Mouse (Mus musculus): Measurements from ENCODE around the gene Eaf2.
"Not testable (repeated sequence)": the region's sequence is repeated elsewhere in the genome, so short reads cannot be mapped to it uniquely, and the experiment has no call there.

Gene Eaf2

GRCm38 (mm10) chr16:36846894-36847293, 27.9 kb downstream of the Eaf2 start:
- not testable (repeated sequence) for DNase-seq (ENCODE audit: low read depth, low spot score)

GRCm38 (mm10) chr16:36828820-36829219, 46.0 kb downstream of the Eaf2 start:
- no peak for DNase-seq (ENCODE audit: low read depth, low spot score)

- DNase-seq (ENCODE audit: low read depth, low spot score): peak; percentile 61
These were observed 46.6 kb downstream of the Eaf2 start, which contains the start of gene Iqcb1 for GRCm38 (mm10) chr16:36828054-36828786. Gene Iqcb1, plus strand, starts transcription at chr16:36828385.

GRCm38 (mm10) chr16:36827611-36828053, 47.2 kb downstream of the Eaf2 start:
- no peak for DNase-seq (ENCODE audit: low read depth, low spot score)

GRCm38 (mm10) chr16:36821474-36821873, 53.3 kb downstream of the Eaf2 start:
- DNase-seq (ENCODE audit: low read depth, low spot score): no peak

- no peak for DNase-seq (ENCODE audit: low read depth, low spot score)
These were observed 54.1 kb downstream of the Eaf2 start for GRCm38 (mm10) chr16:36820747-36821146.

- no peak for DNase-seq (ENCODE audit: low read depth, low spot score)
These were observed 54.8 kb downstream of the Eaf2 start for GRCm38 (mm10) chr16:36820016-36820415.

- DNase-seq (ENCODE audit: low read depth, low spot score): peak; percentile 75
These were observed 57.4 kb downstream of the Eaf2 start for GRCm38 (mm10) chr16:36817321-36817926.

GRCm38 (mm10) chr16:36816916-36817315, 57.9 kb downstream of the Eaf2 start:
- DNase-seq (ENCODE audit: low read depth, low spot score): no peak

- no peak for DNase-seq (ENCODE audit: low read depth, low spot score)
These were observed 61.1 kb downstream of the Eaf2 start for GRCm38 (mm10) chr16:36813680-36814079.

- DNase-seq (ENCODE audit: low read depth, low spot score): no peak
These were observed 66.2 kb downstream of the Eaf2 start for GRCm38 (mm10) chr16:36808616-36809015.

GRCm38 (mm10) chr16:36802361-36802760, 72.4 kb downstream of the Eaf2 start:
- DNase-seq (ENCODE audit: low read depth, low spot score): no peak

- DNase-seq (ENCODE audit: low read depth, low spot score): no peak
These were observed 76.5 kb downstream of the Eaf2 start for GRCm38 (mm10) chr16:36798334-36798733.

- DNase-seq (ENCODE audit: low read depth, low spot score): no peak
These were observed 79.8 kb downstream of the Eaf2 start for GRCm38 (mm10) chr16:36794976-36795375.

- no peak for DNase-seq (ENCODE audit: low read depth, low spot score)
These were observed 84.6 kb downstream of the Eaf2 start for GRCm38 (mm10) chr16:36790166-36790565.

- DNase-seq (ENCODE audit: low read depth, low spot score): no peak
These were observed 88.3 kb downstream of the Eaf2 start for GRCm38 (mm10) chr16:36786466-36786865.

GRCm38 (mm10) chr16:36784594-36785313, 90.0 kb downstream of the Eaf2 start, which contains the start of gene Slc15a2:
Gene Slc15a2, minus strand, starts transcription at chr16:36784962.
- peak; percentile 11 for DNase-seq (ENCODE audit: low read depth, low spot score)

- DNase-seq (ENCODE audit: low read depth, low spot score): no peak
These were observed 90.7 kb downstream of the Eaf2 start for GRCm38 (mm10) chr16:36784146-36784545.

GRCm38 (mm10) chr16:36775658-36776057, 99.1 kb downstream of the Eaf2 start:
- no peak for DNase-seq (ENCODE audit: low read depth, low spot score)

GRCm38 (mm10) chr16:36772996-36773395, 101.8 kb downstream of the Eaf2 start:
- no peak for DNase-seq (ENCODE audit: low read depth, low spot score)

- DNase-seq (ENCODE audit: low read depth, low spot score): no peak
These were observed 103.1 kb downstream of the Eaf2 start for GRCm38 (mm10) chr16:36771703-36772102.

GRCm38 (mm10) chr16:36771244-36771643, 103.6 kb downstream of the Eaf2 start:
- no peak for DNase-seq (ENCODE audit: low read depth, low spot score)

Measured in retina, postnatal 7 days (tissue).